Mouse (Mus musculus): ENCODE results near the gene Il12b.
"Not testable (repeated sequence)": the region's sequence is repeated elsewhere in the genome, so short reads cannot be mapped to it uniquely, and the experiment has no call there.

The Il12b gene

DNA sequence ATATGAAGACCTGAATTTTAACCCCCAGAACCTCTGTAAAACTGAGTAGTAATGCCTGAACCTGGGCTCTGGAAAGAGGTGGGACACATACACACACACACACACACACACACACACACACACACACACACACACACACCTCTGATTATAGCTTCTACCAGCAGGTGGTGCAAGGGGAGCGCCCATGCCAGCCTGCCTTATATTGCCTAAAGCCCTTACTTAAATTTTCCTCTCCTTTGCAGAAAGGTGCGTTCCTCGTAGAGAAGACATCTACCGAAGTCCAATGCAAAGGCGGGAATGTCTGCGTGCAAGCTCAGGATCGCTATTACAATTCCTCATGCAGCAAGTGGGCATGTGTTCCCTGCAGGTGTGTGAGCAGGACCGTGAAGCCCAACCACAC is 12.4 kb downstream of the Il12b start:
- no peak for DNase-seq (ENCODE audit: low spot score)

GRCm38 (mm10) chr11:44413371-44413770 is 13.5 kb downstream of the Il12b start:
- no peak for DNase-seq (ENCODE audit: low spot score)

DNA sequence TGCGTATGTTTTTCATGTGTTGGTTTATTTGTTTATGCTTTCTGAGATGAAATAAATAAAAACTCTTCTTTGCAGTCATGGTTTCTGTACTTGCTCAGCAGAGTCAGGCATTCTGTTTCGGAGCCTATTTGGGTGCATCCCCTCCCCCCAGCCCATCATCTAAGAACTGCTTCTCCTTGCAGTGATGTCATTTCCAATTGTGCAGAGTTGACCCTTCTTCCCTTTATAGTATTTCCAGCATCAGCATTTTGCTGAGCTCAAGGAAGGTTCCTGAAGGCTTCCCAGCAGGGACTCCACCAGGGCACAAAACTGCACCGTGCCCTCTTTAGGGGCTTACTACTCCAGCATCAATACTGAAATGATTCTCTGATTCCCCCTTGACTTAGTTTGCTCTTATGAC is 14.7 kb downstream of the Il12b start:
- DNase-seq (ENCODE audit: low spot score) = no peak

- DNase-seq (ENCODE audit: low spot score) = no peak
Measured at GRCm38 (mm10) chr11:44417403-44417802, 17.5 kb downstream of the Il12b start.

DNA sequence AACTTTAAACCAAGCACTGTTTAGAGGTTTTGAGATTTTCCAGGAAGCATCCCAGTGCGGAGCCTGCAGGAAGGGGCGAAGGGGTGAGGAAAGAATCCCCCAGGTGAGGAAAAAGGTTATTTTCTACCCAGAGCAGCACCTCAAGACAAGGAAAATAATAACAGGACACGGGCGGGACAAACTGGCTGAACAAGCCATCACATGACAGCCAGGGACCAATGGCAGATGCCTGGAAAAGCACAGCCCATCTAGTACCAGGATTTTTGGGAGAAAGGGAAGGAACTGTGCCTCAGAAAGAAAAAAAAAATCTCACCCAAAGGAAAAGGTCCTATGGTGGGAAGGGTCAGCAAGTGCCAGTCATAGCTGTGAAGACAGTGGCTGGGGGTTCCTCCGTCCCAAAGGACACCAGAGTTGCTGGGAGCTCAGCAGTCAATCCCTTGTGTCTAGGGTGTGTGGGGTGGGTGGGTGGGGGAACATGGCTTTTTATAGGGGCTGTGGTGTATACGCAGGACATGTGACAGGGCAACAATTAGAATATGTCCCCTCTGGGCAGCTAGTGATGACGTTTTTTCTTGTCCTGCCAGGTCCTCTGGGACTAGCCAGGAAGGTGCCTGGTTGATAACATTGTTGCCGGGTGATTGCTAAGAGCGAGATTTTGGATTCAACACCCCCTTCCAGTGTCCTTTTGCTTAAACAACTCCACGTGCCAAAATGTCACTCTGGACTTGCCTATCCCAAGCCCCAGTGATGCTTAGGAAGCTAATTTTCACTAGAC is 22.7 kb downstream of the Il12b start:
- no peak for DNase-seq (ENCODE audit: low spot score)

GRCm38 (mm10) chr11:44423261-44423660 is 23.4 kb downstream of the Il12b start:
- DNase-seq (ENCODE audit: low spot score) = no peak

GRCm38 (mm10) chr11:44423955-44424354 is 24.1 kb downstream of the Il12b start:
- no peak for DNase-seq (ENCODE audit: low spot score)

GRCm38 (mm10) chr11:44425006-44425405 is 25.1 kb downstream of the Il12b start:
- DNase-seq (ENCODE audit: low spot score) = no peak

- DNase-seq (ENCODE audit: low spot score) = no peak
Measured at GRCm38 (mm10) chr11:44425626-44426025, 25.8 kb downstream of the Il12b start.

DNA sequence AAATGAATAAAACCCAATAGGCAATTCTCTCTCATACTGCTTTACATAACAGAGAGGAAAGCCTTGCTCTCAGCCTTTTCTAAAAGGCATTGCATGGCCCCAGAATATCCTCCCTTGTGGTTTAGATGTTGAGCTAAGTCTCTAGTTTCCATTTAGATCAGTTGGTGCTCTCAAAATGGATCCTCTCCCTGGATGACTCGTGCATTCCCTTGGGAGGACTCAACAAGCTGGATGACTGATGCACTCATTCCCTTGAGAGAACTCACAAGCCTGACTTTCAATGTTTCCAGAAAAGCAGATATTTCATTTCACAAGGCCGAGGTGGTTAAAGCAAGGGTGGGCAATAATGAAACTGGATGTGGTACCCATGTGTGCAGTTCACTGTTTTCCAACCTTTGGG is 28.1 kb downstream of the Il12b start:
- DNase-seq (ENCODE audit: low spot score) = no peak

- no peak for DNase-seq (ENCODE audit: low spot score)
Measured at GRCm38 (mm10) chr11:44430036-44430435, 30.2 kb downstream of the Il12b start.

DNA sequence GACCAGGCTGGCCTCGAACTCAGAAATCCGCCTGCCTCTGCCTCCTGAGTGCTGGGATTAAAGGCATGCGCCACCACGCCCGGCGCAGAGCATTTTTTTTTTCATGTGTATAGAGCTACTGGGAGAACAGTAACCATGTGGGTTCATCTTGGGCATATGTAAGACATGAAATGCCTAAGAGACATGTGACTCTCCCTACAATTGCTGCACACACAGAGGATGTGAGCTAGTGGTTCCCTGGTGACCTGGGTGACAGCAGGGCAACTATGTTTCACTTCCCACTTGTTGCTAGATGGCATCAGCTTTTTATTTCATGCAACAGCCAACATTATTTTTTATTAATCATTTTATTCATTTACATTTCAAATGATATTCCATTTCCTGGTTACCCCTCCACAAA is 37.9 kb downstream of the Il12b start:
- DNase-seq (ENCODE audit: low spot score) = no peak

DNA sequence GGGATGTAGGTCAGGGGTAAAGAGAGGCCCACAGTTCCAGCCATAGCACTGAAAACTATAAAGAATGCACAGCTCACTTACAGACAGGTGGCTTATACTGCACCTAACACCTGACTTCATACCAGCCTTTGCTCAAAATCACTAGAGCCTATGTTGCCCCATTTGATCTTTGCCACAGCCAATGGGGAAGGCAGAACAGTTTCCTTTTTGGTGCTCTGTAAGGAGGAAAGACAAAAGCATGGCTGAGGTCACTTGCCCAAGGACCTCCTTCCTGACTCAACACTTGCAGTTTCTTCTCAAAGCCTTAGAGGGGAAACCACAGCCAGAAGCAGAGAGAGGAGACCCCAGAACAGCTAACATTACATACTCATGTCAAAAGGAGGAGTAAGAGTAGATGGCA is 51.2 kb downstream of the Il12b start:
- DNase-seq (ENCODE audit: low spot score) = no peak

GRCm38 (mm10) chr11:44452016-44452415 is 52.2 kb downstream of the Il12b start:
- DNase-seq (ENCODE audit: low spot score) = not testable (repeated sequence)

- peak; percentile 71 for DNase-seq (ENCODE audit: low spot score)
Measured at GRCm38 (mm10) chr11:44453423-44453822, 53.6 kb downstream of the Il12b start.

- DNase-seq (ENCODE audit: low spot score) = no peak
Measured at GRCm38 (mm10) chr11:44461493-44461892, 61.6 kb downstream of the Il12b start.

Data from embryo, embryonic 10.5 days (tissue).